Mouse (Mus musculus): ENCODE data around the gene Nup214. TPM values are rescaled to one million over a fixed set of nuclear protein-coding genes. Genes with fewer than 3 reads are reported as not detected.

Nup214 gene
- total RNA-seq, 2 experiments from 2014 or later = 21.1 to 24.3 TPM

- DNase-seq = no peak
- no peak overlapping the region for H3K27ac ChIP-seq
- no peak for TF ChIP-seq CTCF (IDR thresholded peaks at IDR 0.05)
- intact Hi-C loops (cut with DNase I) = no loop called here
- no peak overlapping the region for H3K4me3 ChIP-seq
These were observed 22.0 kb upstream of the Nup214 start for GRCm38 (mm10) chr2:31952236-31952635.

- H3K27ac ChIP-seq = no peak overlapping the region
- no peak for DNase-seq
- no peak overlapping the region for H3K4me3 ChIP-seq
- no peak for TF ChIP-seq CTCF (IDR thresholded peaks at IDR 0.05)
- intact Hi-C loops (cut with DNase I) = no loop called here
These were observed 21.5 kb upstream of the Nup214 start for GRCm38 (mm10) chr2:31952725-31953124.

DNA sequence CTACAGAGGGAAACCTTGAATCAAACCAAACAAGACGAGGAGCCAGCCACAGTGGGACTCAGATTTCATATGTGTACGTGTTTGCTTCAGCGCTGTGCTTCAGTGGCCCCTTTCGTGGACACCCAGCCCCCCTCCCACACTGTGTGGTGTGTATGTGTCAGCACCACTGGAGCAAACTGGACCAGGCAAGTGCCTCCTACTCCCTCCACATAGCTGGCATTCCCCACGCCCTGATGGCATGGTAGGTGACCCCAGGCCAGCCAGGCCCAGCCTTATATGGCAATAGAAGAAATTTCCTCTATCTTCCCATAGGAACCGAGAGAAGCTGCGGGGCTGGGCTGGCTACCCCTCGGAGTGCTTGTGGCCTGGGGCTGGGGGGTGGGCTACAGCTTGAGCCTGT lies 20.5 kb upstream of the Nup214 start:
- TF ChIP-seq CTCF (IDR thresholded peaks at IDR 0.05) = no peak
- Histone ChIP-seq H3K27ac (no peak overlapping the region), H3K4me3 (no peak overlapping the region)
- DNase-seq = no peak
- intact Hi-C loops (cut with DNase I) = no loop called here

- peak; percentile 41 for DNase-seq
- H3K27ac ChIP-seq = no peak overlapping the region
- no peak overlapping the region for H3K4me3 ChIP-seq
- intact Hi-C loops (cut with DNase I) = no loop called here
- TF ChIP-seq CTCF (IDR thresholded peaks at IDR 0.05) = no peak
These were observed 19.5 kb upstream of the Nup214 start for GRCm38 (mm10) chr2:31954779-31955181.

GRCm38 (mm10) chr2:31955686-31956085 lies 18.6 kb upstream of the Nup214 start:
- Histone ChIP-seq H3K4me3 (no peak overlapping the region), H3K27ac (no peak overlapping the region)
- intact Hi-C loops (cut with DNase I) = no loop called here
- no peak for TF ChIP-seq CTCF (IDR thresholded peaks at IDR 0.05)
- DNase-seq = no peak

GRCm38 (mm10) chr2:31957211-31957610 lies 17.0 kb upstream of the Nup214 start:
- peak; percentile 39 for DNase-seq
- TF ChIP-seq CTCF (IDR thresholded peaks at IDR 0.05) = no peak
- H3K27ac ChIP-seq = no peak overlapping the region
- H3K4me3 ChIP-seq = no peak overlapping the region
- intact Hi-C loops (cut with DNase I) = no loop called here

DNA sequence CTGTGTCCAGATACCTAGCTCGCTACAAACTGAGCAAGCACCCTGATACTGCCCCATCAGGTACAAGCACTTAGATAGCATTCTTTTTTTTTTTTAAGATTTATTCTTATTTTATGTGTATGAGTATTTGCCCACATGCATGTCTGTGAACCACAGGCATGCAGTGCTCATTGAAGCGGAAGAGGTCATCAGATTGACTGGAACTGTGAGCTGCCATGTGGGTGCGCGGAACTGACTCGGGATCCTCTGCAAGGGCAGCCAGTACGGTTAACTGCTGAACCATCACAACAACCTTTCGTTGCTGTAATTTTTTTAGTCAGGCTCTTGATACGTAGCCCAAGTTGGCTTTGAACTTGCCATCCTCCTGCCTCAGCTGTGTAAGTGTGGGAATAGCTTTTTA lies 13.2 kb upstream of the Nup214 start:
- no peak for TF ChIP-seq CTCF (IDR thresholded peaks at IDR 0.05)
- Histone ChIP-seq H3K27ac (no peak overlapping the region), H3K4me3 (no peak overlapping the region)
- no peak for DNase-seq
- intact Hi-C loops (cut with DNase I) = no loop called here

DNA sequence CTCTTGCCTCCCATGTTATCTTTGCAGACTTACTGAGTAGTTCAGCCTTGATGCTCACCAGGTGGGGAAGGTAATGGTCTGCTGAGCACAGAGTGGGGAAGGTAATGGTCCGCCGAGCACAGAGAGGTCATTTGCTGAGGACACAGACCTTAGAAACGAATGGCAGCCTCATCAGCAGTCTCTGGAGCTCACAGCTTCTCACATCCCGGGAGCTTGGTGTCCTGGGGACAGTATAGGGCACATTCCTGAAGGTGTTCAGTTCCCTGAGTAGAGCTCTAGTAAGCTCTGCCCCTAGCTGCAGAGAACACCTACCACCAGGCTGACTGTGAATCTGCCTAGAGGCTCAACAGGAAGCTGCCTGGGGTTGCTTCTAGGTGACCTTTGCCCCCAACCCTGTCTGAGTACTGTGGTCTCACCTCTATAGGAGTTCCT lies 12.4 kb upstream of the Nup214 start:
- intact Hi-C loops (cut with DNase I) = no loop called here

DNA sequence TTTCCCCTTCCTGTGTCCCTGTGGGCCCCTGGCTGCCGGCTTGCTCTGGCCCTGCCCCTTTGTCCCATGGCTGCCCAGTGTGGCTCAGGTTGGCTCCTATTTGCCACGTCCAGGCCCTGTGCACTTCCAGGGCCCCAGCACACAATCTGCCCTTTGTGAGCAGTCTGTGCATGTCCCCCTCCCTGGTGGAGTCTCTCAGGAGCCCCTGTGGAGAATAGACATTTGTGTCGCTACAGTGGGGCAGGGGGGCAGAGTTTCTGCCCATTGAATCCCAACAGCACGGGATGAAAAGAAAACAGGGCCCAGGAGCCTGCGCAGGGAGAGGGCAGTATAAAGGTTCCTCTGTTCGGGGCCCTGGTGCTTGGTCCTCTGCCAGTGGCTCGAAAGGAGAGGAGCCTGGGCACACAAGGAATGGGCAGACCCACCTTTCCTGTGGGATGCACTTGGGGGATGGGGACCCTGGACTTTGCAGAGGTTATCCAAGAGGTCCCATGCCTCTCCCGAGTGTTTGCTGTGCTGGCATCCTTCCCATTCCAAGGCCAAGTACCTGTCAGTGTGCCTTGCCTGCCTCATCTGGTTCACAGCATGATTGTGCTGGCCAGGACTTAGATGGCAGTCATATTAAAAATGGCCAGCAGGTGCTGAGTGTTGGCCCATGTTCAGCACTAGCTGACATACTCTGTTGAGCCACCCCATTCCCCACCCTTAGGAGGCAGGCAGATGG lies 11.6 kb upstream of the Nup214 start:
- peak overlapping the region; percentile 43; the same call in 1 of the 2 replicates for H3K27ac ChIP-seq
- TF ChIP-seq CTCF (IDR thresholded peaks at IDR 0.05) = peak; percentile 32; the same call in 1 of the 2 replicates
- intact Hi-C loops (cut with DNase I) = no loop called here

More for the DNA sequence above, 12.4 kb upstream of the Nup214 start:
- DNase-seq = no peak
- H3K4me3 ChIP-seq = no peak overlapping the region
- H3K27ac ChIP-seq = no peak overlapping the region
- no peak for TF ChIP-seq CTCF (IDR thresholded peaks at IDR 0.05)

GRCm38 (mm10) chr2:31963491-31963890 lies 10.7 kb upstream of the Nup214 start:
- intact Hi-C loops (cut with DNase I) = no loop called here
- TF ChIP-seq CTCF (IDR thresholded peaks at IDR 0.05) = no peak
- H3K27ac ChIP-seq = peak overlapping the region; percentile 31; the same call in 1 of the 2 replicates

More for the DNA sequence above, 11.6 kb upstream of the Nup214 start:
- peak; percentile 52 for DNase-seq
- H3K4me3 ChIP-seq = no peak overlapping the region

DNA sequence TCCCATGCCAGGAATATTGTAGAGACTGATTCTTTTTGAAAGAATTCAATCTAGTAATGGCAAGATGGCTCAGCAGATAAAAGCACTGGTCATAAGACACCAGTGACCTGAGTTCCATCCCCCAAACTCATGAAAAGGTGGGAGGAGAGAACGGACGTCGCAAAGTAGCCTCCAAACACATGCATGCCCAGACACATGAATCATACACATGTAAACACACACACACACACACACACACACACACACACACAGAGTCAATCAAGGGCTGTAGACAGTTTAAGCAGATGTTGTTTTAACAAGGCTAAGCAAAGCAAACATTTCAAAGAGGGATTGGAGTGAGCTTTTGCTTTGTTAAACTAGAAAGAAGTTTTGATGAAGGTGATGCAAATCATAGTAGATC lies 10.0 kb upstream of the Nup214 start:
- no peak overlapping the region for H3K27ac ChIP-seq
- intact Hi-C loops (cut with DNase I) = no loop called here
- no peak overlapping the region for H3K4me3 ChIP-seq
- no peak for DNase-seq
- no peak for TF ChIP-seq CTCF (IDR thresholded peaks at IDR 0.05)

More at GRCm38 (mm10) chr2:31963491-31963890, 10.7 kb upstream of the Nup214 start:
- DNase-seq = no peak
- no peak overlapping the region for H3K4me3 ChIP-seq

GRCm38 (mm10) chr2:31965110-31965509 lies 9.1 kb upstream of the Nup214 start:
- intact Hi-C loops (cut with DNase I) = no loop called here
- H3K4me3 ChIP-seq = no peak overlapping the region
- peak; percentile 62 for DNase-seq
- H3K27ac ChIP-seq = no peak overlapping the region
- peak; percentile 62 for TF ChIP-seq CTCF (IDR thresholded peaks at IDR 0.05)

DNA sequence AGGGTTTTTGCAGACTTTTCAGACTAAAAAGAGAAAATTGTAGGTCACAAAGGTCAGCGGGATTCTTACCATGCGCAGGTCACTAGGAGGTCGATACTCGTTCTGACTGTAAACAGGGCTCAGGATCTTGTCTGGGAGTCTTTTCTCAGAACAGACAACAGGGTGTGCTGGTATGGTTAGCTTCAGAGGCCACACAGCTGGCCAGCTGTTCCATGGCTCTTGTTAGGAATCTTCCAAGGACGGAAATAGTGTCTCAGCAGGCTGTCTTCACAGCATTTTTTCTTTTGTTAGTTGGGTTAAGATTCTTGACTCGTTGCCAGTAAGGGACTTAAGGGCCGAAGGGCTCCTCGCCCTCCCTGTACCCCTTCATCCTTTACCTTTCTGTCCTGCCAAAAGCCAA lies 7.4 kb upstream of the Nup214 start:
- Histone ChIP-seq H3K27ac (no peak overlapping the region), H3K4me3 (no peak overlapping the region)
- intact Hi-C loops (cut with DNase I) = no loop called here
- TF ChIP-seq CTCF (IDR thresholded peaks at IDR 0.05) = no peak
- DNase-seq = no peak

DNA sequence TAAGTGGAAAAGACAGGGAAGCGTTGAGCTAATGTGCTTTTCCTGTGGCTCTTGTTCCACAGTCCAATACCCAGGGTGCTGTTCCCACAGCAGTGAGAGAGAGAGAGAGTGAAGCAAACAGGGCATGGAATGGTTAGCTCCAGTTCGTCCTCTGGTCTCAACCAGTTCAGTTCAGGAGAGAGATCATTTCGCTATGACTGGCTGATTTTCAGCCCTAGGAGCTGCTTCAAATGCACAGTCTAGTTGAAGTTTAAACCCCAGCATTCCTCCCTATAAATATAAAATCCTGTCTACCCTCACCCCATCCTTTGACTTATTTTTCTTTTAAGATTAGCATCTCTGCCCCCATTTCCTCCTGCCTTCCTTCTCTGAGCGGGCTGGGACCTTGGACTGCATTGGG lies 1.6 kb upstream of the Nup214 start:
- Histone ChIP-seq H3K4me3 (no peak overlapping the region), H3K27ac (no peak overlapping the region)
- no peak for DNase-seq
- TF ChIP-seq CTCF (IDR thresholded peaks at IDR 0.05) = no peak
- intact Hi-C loops (cut with DNase I) = loop anchor here (5.0 kb wide), 1 partner anchor 160 kb away; no protein-coding TSS in a partner anchor

Data from gastrocnemius, adult 2 months (tissue).